Mouse (Mus musculus) MEL (cell line): Measurements from ENCODE around the gene Myo1e. TPM values are rescaled to one million over a fixed set of nuclear protein-coding genes. Genes with fewer than 3 reads are reported as not detected.

ENCODE experiments used
- DNase-seq: peaks from one replicate; pipeline ENCODE4 v3.0.0; 2011; ENCODE audit warnings: low read depth, low spot score
- H3K27ac ChIP-seq: 2 replicates; pipeline ENCODE4 v1.5.1; 2012; ENCODE audit warnings: low read depth, mild to moderate bottlenecking, control low read depth, low read length, moderate library complexity; ENCODE audit not compliant: control insufficient read depth
- H3K27me3 ChIP-seq, 2 experiments: fragments of 150-350 bp in 1 of 2; sonication (generic) in 1 of 2; 2 replicates each; pipeline ENCODE4 v1.6.1; 2012; ENCODE audit warnings: low read length in 2 of 2, mild to moderate bottlenecking in 2 of 2, improper control_type of control experiment in 1 of 2, moderate library complexity in 1 of 2; ENCODE audit not compliant: insufficient read depth in 2 of 2, control insufficient read depth in 1 of 2
- H3K36me3 ChIP-seq, 2 experiments: 2 replicates each; pipeline ENCODE4 v1.6.1; 2012 to 2014; ENCODE audit warnings: low read length in 2 of 2, improper control_type of control experiment in 1 of 2, inconsistent platforms in 1 of 2, mild to moderate bottlenecking in 1 of 2; ENCODE audit not compliant: insufficient read depth in 2 of 2, control insufficient read depth in 1 of 2
- H3K4me1 ChIP-seq, 2 experiments: fragments of 150-350 bp in 1 of 2; sonication (generic) in 1 of 2; 2 replicates each; pipeline ENCODE4 v1.6.1; 2012; ENCODE audit warnings: low read length in 2 of 2, improper control_type of control experiment in 1 of 2, mild to moderate bottlenecking in 1 of 2; ENCODE audit not compliant: insufficient read depth in 2 of 2, control insufficient read depth in 1 of 2
- H3K4me3 ChIP-seq, 2 experiments: fragments of 150-350 bp in 1 of 2; sonication (generic) in 1 of 2; 2 replicates each; pipeline ENCODE4 v1.5.1; 2012; ENCODE audit warnings: low read depth in 2 of 2, low read length in 2 of 2, mild to moderate bottlenecking in 2 of 2, moderate library complexity in 2 of 2, control low read depth in 1 of 2, improper control_type of control experiment in 1 of 2; ENCODE audit not compliant: control insufficient read depth in 1 of 2, insufficient read depth in 1 of 2
- H3K79me2 ChIP-seq: 2 replicates; pipeline ENCODE4 v1.6.1; 2012; ENCODE audit warnings: mild to moderate bottlenecking, low read length, moderate library complexity; ENCODE audit not compliant: control insufficient read depth, poor library complexity, insufficient read depth
- H3K9ac ChIP-seq: 2 replicates; pipeline ENCODE4 v1.6.1; 2012; ENCODE audit warnings: low read depth, mild to moderate bottlenecking, control low read depth, low read length, moderate library complexity; ENCODE audit not compliant: control insufficient read depth, poor library complexity, severe bottlenecking
- H3K9me3 ChIP-seq: fragments of 150-350 bp; sonication (generic); replicated peaks from 2 replicates; pipeline ENCODE4 v1.6.1; 2012; ENCODE audit warnings: mild to moderate bottlenecking, low read length, improper control_type of control experiment, moderate library complexity; ENCODE audit not compliant: insufficient read depth
- CHD1 ChIP-seq: IDR thresholded peaks from 2 replicates; pipeline ENCODE4 v1.6.1; 2012; ENCODE audit warnings: low read depth, mild to moderate bottlenecking, inconsistent platforms, low read length, improper control_type of control experiment
- CHD2 ChIP-seq: IDR thresholded peaks from 2 replicates; pipeline ENCODE4 v1.6.1; 2011; ENCODE audit warnings: low read length, improper control_type of control experiment
- CTCF ChIP-seq, 3 experiments: IDR thresholded peaks in 2 of 3; conservative IDR thresholded peaks in 1 of 3; 2 replicates each; pipeline ENCODE4 v1.5.1; 2011 to 2012; ENCODE audit warnings: low read length in 3 of 3, low read depth in 2 of 3, mild to moderate bottlenecking in 2 of 3, improper control_type of control experiment in 1 of 3, inconsistent platforms in 1 of 3, mixed read lengths in 1 of 3, moderate library complexity in 1 of 3; ENCODE audit not compliant: control insufficient read depth in 1 of 3, insufficient read depth in 1 of 3, poor library complexity in 1 of 3, severe bottlenecking in 1 of 3
- ELF1 ChIP-seq: IDR thresholded peaks from 2 replicates; pipeline ENCODE4 v1.6.1; 2014; ENCODE audit warnings: low read depth, mild to moderate bottlenecking, inconsistent platforms, low read length, improper control_type of control experiment, moderate library complexity
- EP300 ChIP-seq, 2 experiments: IDR thresholded peaks; 2 replicates each; pipeline ENCODE4 v1.6.1; 2011; ENCODE audit warnings: improper control_type of control experiment in 2 of 2, low read length in 2 of 2, low read depth in 1 of 2, mild to moderate bottlenecking in 1 of 2
- ETS1 ChIP-seq: IDR thresholded peaks from 2 replicates; pipeline ENCODE4 v1.6.1; 2012; ENCODE audit warnings: low read depth, mild to moderate bottlenecking, inconsistent platforms, low read length, improper control_type of control experiment, moderate library complexity
- GABPA ChIP-seq: IDR thresholded peaks from 2 replicates; pipeline ENCODE4 v1.6.1; 2012; ENCODE audit warnings: low read depth, mild to moderate bottlenecking, inconsistent platforms, low read length, improper control_type of control experiment, moderate library complexity
- JUND ChIP-seq: IDR thresholded peaks from 2 replicates; pipeline ENCODE4 v1.6.1; 2011; ENCODE audit warnings: low read depth, mild to moderate bottlenecking, improper control_type of control experiment, low read length
- KAT2A ChIP-seq: conservative IDR thresholded peaks from 2 replicates; pipeline ENCODE4 v1.6.1; 2012; ENCODE audit warnings: low read depth, low read length, improper control_type of control experiment, inconsistent platforms
- MAX ChIP-seq: IDR thresholded peaks from 2 replicates; pipeline ENCODE4 v1.6.1; 2011; ENCODE audit warnings: low read length, improper control_type of control experiment
- MEF2A ChIP-seq: IDR thresholded peaks from 2 replicates; pipeline ENCODE4 v1.6.1; 2014; ENCODE audit warnings: low read depth, mild to moderate bottlenecking, inconsistent platforms, low read length, improper control_type of control experiment; ENCODE audit not compliant: poor library complexity, insufficient replicate concordance, severe bottlenecking; ENCODE audit errors: extremely low read depth
- MXI1 ChIP-seq: IDR thresholded peaks from 2 replicates; pipeline ENCODE4 v1.6.1; 2011; ENCODE audit warnings: mild to moderate bottlenecking, low read depth, low read length, improper control_type of control experiment
- MYB ChIP-seq: IDR thresholded peaks from 2 replicates; pipeline ENCODE4 v1.6.1; 2011; ENCODE audit warnings: mild to moderate bottlenecking, low read depth, low read length, improper control_type of control experiment
- NRF1 ChIP-seq: IDR thresholded peaks from 2 replicates; pipeline ENCODE4 v1.6.1; 2014; ENCODE audit warnings: low read depth, mild to moderate bottlenecking, inconsistent platforms, low read length, improper control_type of control experiment, moderate library complexity; ENCODE audit not compliant: poor library complexity, insufficient read depth, severe bottlenecking
- POLR2A ChIP-seq, 2 experiments: IDR thresholded peaks; 2 replicates each; pipeline ENCODE4 v1.6.1; 2011 to 2012; ENCODE audit warnings: low read length in 2 of 2, mild to moderate bottlenecking in 2 of 2, control low read depth in 1 of 2, improper control_type of control experiment in 1 of 2, low read depth in 1 of 2, moderate library complexity in 1 of 2; ENCODE audit not compliant: control insufficient read depth in 1 of 2, insufficient read depth in 1 of 2, poor library complexity in 1 of 2
- POLR2AphosphoS2 ChIP-seq: IDR thresholded peaks from 2 replicates; pipeline ENCODE4 v1.6.1; 2011; ENCODE audit warnings: low read length, improper control_type of control experiment
- POLR2AphosphoS5 ChIP-seq: IDR thresholded peaks from 2 replicates; pipeline ENCODE4 v1.6.1; 2012; ENCODE audit warnings: low read depth, borderline replicate concordance, mild to moderate bottlenecking, inconsistent platforms, low read length, moderate library complexity, mixed read lengths
- RAD21 ChIP-seq: IDR thresholded peaks from 2 replicates; pipeline ENCODE4 v1.6.1; 2011; ENCODE audit warnings: mild to moderate bottlenecking, low read depth, low read length, improper control_type of control experiment
- SIN3A ChIP-seq: IDR thresholded peaks from 2 replicates; pipeline ENCODE4 v1.6.1; 2012; ENCODE audit warnings: low read length, improper control_type of control experiment, inconsistent platforms
- SMC3 ChIP-seq: IDR thresholded peaks from 2 replicates; pipeline ENCODE4 v1.6.1; 2011; ENCODE audit warnings: low read depth, low read length, improper control_type of control experiment
- TBP ChIP-seq: IDR thresholded peaks from 2 replicates; pipeline ENCODE4 v1.8.0; 2011; ENCODE audit warnings: low read depth, low read length, improper control_type of control experiment
- TCF12 ChIP-seq: IDR thresholded peaks from 2 replicates; pipeline ENCODE4 v1.6.1; 2014; ENCODE audit warnings: low read depth, mild to moderate bottlenecking, inconsistent platforms, low read length, improper control_type of control experiment, moderate library complexity
- USF2 ChIP-seq, 2 experiments: IDR thresholded peaks; 2 replicates each; pipeline ENCODE4 v1.6.1; 2011 to 2012; ENCODE audit warnings: improper control_type of control experiment in 2 of 2, low read length in 2 of 2, borderline replicate concordance in 1 of 2, inconsistent platforms in 1 of 2, low read depth in 1 of 2, mild to moderate bottlenecking in 1 of 2; ENCODE audit not compliant: insufficient read depth in 1 of 2
- ZC3H11A ChIP-seq: IDR thresholded peaks from 2 replicates; pipeline ENCODE4 v1.6.1; 2012; ENCODE audit warnings: low read depth, mild to moderate bottlenecking, inconsistent platforms, low read length, improper control_type of control experiment
- ZNF384 ChIP-seq: IDR thresholded peaks from 2 replicates; pipeline ENCODE4 v1.6.1; 2012; ENCODE audit warnings: low read depth, mild to moderate bottlenecking, inconsistent platforms, low read length, improper control_type of control experiment
- polyA plus RNA-seq, 2 experiments: library from polyadenylated mRNA; stranded (reverse) in 1 of 2; unstranded in 1 of 2; fragments of >175 nt in 1 of 2; fragments of >200 nt in 1 of 2; gene quantifications; 2 replicates each; pipeline versions ENCODE4 v1.2.1 to v1.2.4; 2012; ENCODE audit warnings: low replicate concordance in 2 of 2, low read depth in 1 of 2; ENCODE audit not compliant: insufficient read length in 2 of 2, insufficient read depth in 1 of 2, missing spikeins in 1 of 2
- total RNA-seq: library from RNA; depleted of rRNA; stranded (reverse); fragments of 300-350 nt; gene quantifications from 2 replicates; pipeline ENCODE4 v1.2.3, GENCODE M21; 2012

Myo1e gene
- total and polyA plus RNA-seq, 3 experiments = 4.9 to 7.8 TPM; not detected in 1

GRCm38 (mm10) chr9:70202753-70203152 is 4.4 kb upstream of the Myo1e start:
- peak; percentile 49 for DNase-seq
- TF ChIP-seq ETS1 (no peak), SIN3A (no peak), POLR2A (IDR thresholded peaks at IDR 0.05; ENCODE audit: control insufficient read depth in 1 of 2, insufficient read depth in 1 of 2, low read depth in 1 of 2, low read length in 2 of 2, poor library complexity in 1 of 2) (no peak), CTCF (IDR thresholded peaks at IDR 0.05 in 2 of 3, conservative IDR thresholded peaks at IDR 0.05 in 1 of 3; ENCODE audit: control insufficient read depth in 1 of 3, insufficient read depth in 1 of 3, low read depth in 2 of 3, low read length in 3 of 3, poor library complexity in 1 of 3, severe bottlenecking in 1 of 3) (peak; percentile 54 to 76 (median 72)), POLR2AphosphoS2 (no peak), TBP (no peak), ZC3H11A (peak; percentile 62), CHD1 (no peak), EP300 (IDR thresholded peaks at IDR 0.05; ENCODE audit: low read depth in 1 of 2, low read length in 2 of 2) (no peak), USF2 (IDR thresholded peaks at IDR 0.05; ENCODE audit: borderline replicate concordance in 1 of 2, insufficient read depth in 1 of 2, low read depth in 1 of 2, low read length in 2 of 2) (no peak), KAT2A (no peak), NRF1 (no peak), MAX (no peak), MYB (no peak), RAD21 (peak; percentile 82), ELF1 (no peak), MEF2A (no peak), GABPA (no peak), CHD2 (no peak), ZNF384 (no peak), MXI1 (no peak), SMC3 (peak; percentile 75), TCF12 (no peak), POLR2AphosphoS5 (no peak), JUND (no peak)

More at GRCm38 (mm10) chr9:70202753-70203152, 4.4 kb upstream of the Myo1e start:
- H3K27me3 ChIP-seq = no peaks in the 10 kb centered on the region; a peak in 2 of 4 replicates
- H3K36me3 ChIP-seq = no peaks in the 10 kb centered on the region
- H3K9me3 ChIP-seq = no peaks in the 10 kb centered on the region
- H3K79me2 ChIP-seq = no peaks in the 10 kb centered on the region
- H3K9ac ChIP-seq = no peak overlapping the region
- no peak overlapping the region for H3K27ac ChIP-seq
- H3K4me1 ChIP-seq = no peaks in the 10 kb centered on the region
- H3K4me3 ChIP-seq = no peak overlapping the region
